Mouse (Mus musculus) lung, postnatal 0 days (tissue): ENCODE data around the gene D430041D05Rik.

Source experiments
- CTCF ChIP-seq: IDR thresholded peaks from 2 replicates; pipeline ENCODE4 v1.5.1; 2016; ENCODE audit warnings: antibody characterized with exemption, mild to moderate bottlenecking
- EP300 ChIP-seq: IDR thresholded peaks from 2 replicates; pipeline ENCODE4 v1.6.1; 2016; ENCODE audit warnings: antibody characterized with exemption, mild to moderate bottlenecking, control low read depth

- TF ChIP-seq CTCF (no peak), EP300 (no peak)
Observed at GRCm38 (mm10) chr2:104242055-104242454, 168.8 kb downstream of the D430041D05Rik start.
